Mouse (Mus musculus) liver, adult 2 months (tissue): ENCODE measurements around the gene Kel. TPM values are rescaled to one million over a fixed set of nuclear protein-coding genes. Genes with fewer than 3 reads are reported as not detected.

Experiments
- DNase-seq: peaks from one replicate; pipeline ENCODE4 v3.0.0-alpha.2; 2011; ENCODE audit warnings: low read depth, low spot score; ENCODE audit errors: extremely low read depth
- H3K27ac ChIP-seq: fragments of 200-500 bp; replicated peaks from 2 replicates; pipeline ENCODE4 v1.5.1; 2012; ENCODE audit warnings: low read depth, mild to moderate bottlenecking, control low read depth, inconsistent platforms, low read length; ENCODE audit not compliant: insufficient read depth
- H3K27me3 ChIP-seq: fragments of 200-500 bp; 2 replicates; pipeline ENCODE4 v1.6.1; 2012; ENCODE audit warnings: mild to moderate bottlenecking, moderate library complexity, low read length, inconsistent platforms; ENCODE audit not compliant: control insufficient read depth, insufficient read depth
- H3K36me3 ChIP-seq: fragments of 200-500 bp; 2 replicates; pipeline ENCODE4 v1.6.1; 2012; ENCODE audit warnings: low read length, inconsistent platforms; ENCODE audit not compliant: control insufficient read depth, insufficient read depth
- H3K4me1 ChIP-seq: fragments of 200-500 bp; 2 replicates; pipeline ENCODE4 v1.6.1; 2011; ENCODE audit warnings: low read length; ENCODE audit not compliant: control insufficient read depth, insufficient read depth
- H3K4me3 ChIP-seq: fragments of 200-500 bp; 2 replicates; pipeline ENCODE4 v1.5.1; 2011; ENCODE audit warnings: low read depth, mild to moderate bottlenecking, control low read depth, low read length, moderate library complexity; ENCODE audit not compliant: insufficient read depth
- H3K79me2 ChIP-seq: fragments of 200-500 bp; 2 replicates; pipeline ENCODE4 v1.6.1; 2012; ENCODE audit warnings: inconsistent platforms, mild to moderate bottlenecking, low read length, moderate library complexity; ENCODE audit not compliant: control insufficient read depth, insufficient read depth
- H3K9ac ChIP-seq: fragments of 200-500 bp; 2 replicates; pipeline ENCODE4 v1.6.1; 2012; ENCODE audit warnings: low read depth, mild to moderate bottlenecking, control low read depth, inconsistent platforms, low read length
- CTCF ChIP-seq: fragments of 200-500 bp; IDR thresholded peaks from 2 replicates; pipeline ENCODE4 v1.5.1; 2011; ENCODE audit warnings: low read depth, low read length, control low read depth
- POLR2A ChIP-seq: fragments of 200-500 bp; IDR thresholded peaks from 2 replicates; pipeline ENCODE4 v1.6.1; 2011; ENCODE audit warnings: low read length, control low read depth; ENCODE audit not compliant: insufficient read depth; ENCODE audit errors: extremely low read depth
- WGBS: fragments of 180-500 bp; shearing (Covaris S2); methylation state at CpG from one replicate; pipeline ENCODE4 v1.1.7; 2018; 5-methylcytosine and 5-hydroxymethylcytosine counted together
- polyA plus RNA-seq: library from polyadenylated mRNA; depleted of rRNA; stranded (reverse); fragments of >200 nt; gene quantifications from 2 replicates; pipeline ENCODE4 v1.2.3, GENCODE M21; 2012
- total RNA-seq: library from RNA; depleted of rRNA; stranded (reverse); fragments of >200 nt; gene quantifications from 2 replicates; pipeline ENCODE4 v1.2.3, GENCODE M21; 2014

The Kel gene
- total and polyA plus RNA-seq, 2 experiments, result not detected

- no peaks in the 10 kb centered on the region for H3K36me3 ChIP-seq
These were observed 11.9 kb downstream of the Kel start for GRCm38 (mm10) chr6:41692200-41692599.

DNA sequence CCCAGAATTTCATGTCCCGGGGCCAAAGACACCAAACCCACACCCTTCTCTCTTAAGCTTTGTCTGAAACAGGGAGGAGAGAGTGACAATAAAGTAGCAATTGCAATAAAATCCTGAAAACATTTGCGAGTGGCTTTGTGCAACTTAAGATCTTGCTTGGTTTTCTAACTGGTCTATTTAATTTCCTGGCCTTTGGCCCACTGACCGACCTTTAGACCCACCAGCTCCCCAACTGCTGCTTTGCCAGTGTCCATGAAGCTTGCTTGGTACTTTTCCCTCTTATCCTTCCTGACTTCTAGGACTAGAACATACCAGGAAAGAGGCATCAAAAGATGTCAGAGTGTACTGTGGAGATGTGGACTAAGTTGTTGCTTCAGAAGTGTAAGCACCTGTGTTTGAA, 18.5 kb downstream of the Kel start:
- Histone ChIP-seq H3K36me3 (no peaks in the 10 kb centered on the region), H3K9ac (no peak overlapping the region), H3K27ac (no peak overlapping the region), H3K27me3 (no peaks in the 10 kb centered on the region), H3K4me1 (no peaks in the 10 kb centered on the region), H3K4me3 (no peak overlapping the region), H3K79me2 (no peaks in the 10 kb centered on the region)
- no peak for DNase-seq
- 81% methylated on average over 3 of the region's 3 CpGs for WGBS
- TF ChIP-seq CTCF, result no peak
- TF ChIP-seq POLR2A, result no peak

More at GRCm38 (mm10) chr6:41692200-41692599, 11.9 kb downstream of the Kel start:
- TF ChIP-seq POLR2A, result no peak
- TF ChIP-seq CTCF, result no peak
- no peaks in the 10 kb centered on the region for H3K4me1 ChIP-seq
- no peaks in the 10 kb centered on the region for H3K27me3 ChIP-seq
- H3K27ac ChIP-seq, result no peak overlapping the region
- no peaks in the 10 kb centered on the region for H3K79me2 ChIP-seq
- no peak overlapping the region for H3K4me3 ChIP-seq
- H3K9ac ChIP-seq, result no peak overlapping the region
- DNase-seq, result no peak

DNA sequence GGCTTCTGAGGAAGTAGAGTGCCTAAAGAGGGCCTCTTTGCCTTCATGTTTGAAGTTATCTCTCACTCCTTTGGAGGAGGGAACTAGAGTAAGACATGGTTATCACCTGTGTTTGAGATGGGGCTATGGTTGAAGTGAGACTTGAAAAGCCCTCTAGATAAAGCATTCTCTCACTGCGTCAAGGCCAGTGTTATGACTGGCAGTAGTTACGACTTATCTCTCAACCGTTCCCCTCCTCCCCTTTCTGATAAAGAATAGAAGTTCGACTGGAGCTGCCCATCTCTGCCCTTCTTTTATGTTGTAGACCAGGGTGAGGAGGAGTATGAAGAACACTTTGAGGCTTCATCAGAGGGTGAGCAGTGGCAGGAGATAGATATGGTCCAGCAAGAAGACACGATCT, 19.2 kb downstream of the Kel start:
- Histone ChIP-seq H3K4me3 (no peak overlapping the region), H3K27me3 (no peaks in the 10 kb centered on the region), H3K4me1 (no peaks in the 10 kb centered on the region), H3K79me2 (no peaks in the 10 kb centered on the region), H3K9ac (no peak overlapping the region), H3K36me3 (no peaks in the 10 kb centered on the region), H3K27ac (no peak overlapping the region)
- no peak for DNase-seq
- TF ChIP-seq POLR2A (no peak), CTCF (no peak)
- 66% methylated on average over 5 of the region's 5 CpGs for WGBS

DNA sequence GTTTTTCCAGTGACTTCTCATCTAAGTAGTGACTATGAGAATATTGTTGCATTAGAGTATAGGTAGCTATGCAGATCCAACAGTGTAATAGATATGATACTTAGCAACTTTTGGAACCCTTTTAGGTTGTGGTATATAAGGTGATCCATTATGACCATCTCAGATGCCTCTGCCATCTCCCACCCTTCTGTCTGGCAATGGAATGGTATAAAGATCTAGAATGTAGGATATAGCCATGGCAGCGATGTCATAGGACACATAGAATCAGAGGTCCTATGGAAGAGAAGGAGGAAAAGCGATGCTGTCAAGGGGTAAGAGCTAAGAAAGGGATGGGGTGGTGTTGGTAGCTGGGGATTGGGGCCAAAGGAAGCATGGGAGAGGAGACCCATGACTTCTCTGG, 20.0 kb downstream of the Kel start, which contains the start of gene Llcfc1:
Gene Llcfc1 (plus strand): TSS at position 301 of the 400 bp plus-strand sequence.
- Histone ChIP-seq H3K9ac (no peak within 1 kb of the TSS), H3K27ac (no peak within 1 kb of the TSS), H3K79me2 (no peaks in the 10 kb centered on the region), H3K4me1 (no peaks in the 10 kb centered on the region), H3K27me3 (no peaks in the 10 kb centered on the region), H3K4me3 (no peak within 1 kb of the TSS), H3K36me3 (no peaks in the 10 kb centered on the region)
- no peak for TF ChIP-seq POLR2A
- TF ChIP-seq CTCF, result no peak
- 87% methylated on average over 2 of the region's 2 CpGs for WGBS
- DNase-seq, result no peak

- H3K79me2 ChIP-seq, result no peaks in the 10 kb centered on the region
- WGBS, result 79% methylated on average over 5 of the region's 5 CpGs
- TF ChIP-seq POLR2A (no peak), CTCF (no peak)
- no peak for DNase-seq
- H3K9ac ChIP-seq, result no peak overlapping the region
- no peak overlapping the region for H3K4me3 ChIP-seq
- no peaks in the 10 kb centered on the region for H3K36me3 ChIP-seq
- no peaks in the 10 kb centered on the region for H3K4me1 ChIP-seq
- H3K27ac ChIP-seq, result no peak overlapping the region
- H3K27me3 ChIP-seq, result no peaks in the 10 kb centered on the region
These were observed 22.5 kb downstream of the Kel start for GRCm38 (mm10) chr6:41681656-41682055.

DNA sequence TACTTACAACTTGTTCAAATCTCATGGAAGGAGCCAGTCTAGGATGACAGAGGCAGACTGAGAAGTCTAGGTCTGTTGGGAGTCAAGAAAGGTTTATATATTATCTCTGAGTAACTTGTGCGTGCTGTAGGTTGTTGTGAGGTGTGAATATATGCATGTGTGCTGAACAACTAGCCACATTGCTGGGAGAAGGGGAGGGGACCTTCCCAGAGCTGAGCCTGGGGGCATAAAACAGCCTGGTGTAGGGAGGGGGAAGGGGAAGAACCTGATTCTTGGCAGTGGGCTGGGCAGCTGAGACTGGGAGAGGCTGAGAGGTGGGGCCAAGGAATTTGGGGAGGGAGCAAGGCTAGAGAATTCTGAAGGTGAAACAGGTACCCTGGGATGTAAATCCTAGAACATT, 23.5 kb downstream of the Kel start, which contains the start of gene Trpv5:
Gene Trpv5 (minus strand): TSS at position 101 of the 400 bp plus-strand sequence.
- Histone ChIP-seq H3K4me3 (no peak within 1 kb of the TSS), H3K9ac (no peak within 1 kb of the TSS), H3K79me2 (no peaks in the 10 kb centered on the region), H3K27ac (no peak within 1 kb of the TSS), H3K4me1 (no peaks in the 10 kb centered on the region), H3K36me3 (no peaks in the 10 kb centered on the region), H3K27me3 (no peaks in the 10 kb centered on the region)
- DNase-seq, result no peak
- TF ChIP-seq CTCF, result no peak
- no peak for TF ChIP-seq POLR2A
- 87% methylated on average over 1 of the region's 1 CpGs for WGBS
